Mouse (Mus musculus) G1E (cell line): Measurements from ENCODE around the gene Sstr2.

Source experiments
- CTCF ChIP-seq: IDR thresholded peaks from 2 replicates; pipeline ENCODE4 v1.5.1; 2012; ENCODE audit warnings: low read depth, low read length, inconsistent platforms, mixed read lengths
- GATA1 ChIP-seq: IDR thresholded peaks from 2 replicates; pipeline ENCODE4 v1.6.1; 2012; ENCODE audit warnings: borderline replicate concordance, low read length, inconsistent platforms, mixed read lengths
- GATA2 ChIP-seq: IDR thresholded peaks from 2 replicates; pipeline ENCODE4 v1.6.1; 2012; ENCODE audit warnings: low read depth, low read length, inconsistent platforms, borderline replicate concordance

- no peak for TF ChIP-seq CTCF
- TF ChIP-seq GATA2 = no peak
- TF ChIP-seq GATA1 = no peak
These were observed 855 bp upstream of the Sstr2 start for GRCm38 (mm10) chr11:113618303-113618671.
